Mouse (Mus musculus): ENCODE measurements around the gene Ncl.

Ncl gene

GRCm38 (mm10) chr1:86311467-86312005, 47.7 kb downstream of the Ncl start:
- DNase-seq = no peak

DNA sequence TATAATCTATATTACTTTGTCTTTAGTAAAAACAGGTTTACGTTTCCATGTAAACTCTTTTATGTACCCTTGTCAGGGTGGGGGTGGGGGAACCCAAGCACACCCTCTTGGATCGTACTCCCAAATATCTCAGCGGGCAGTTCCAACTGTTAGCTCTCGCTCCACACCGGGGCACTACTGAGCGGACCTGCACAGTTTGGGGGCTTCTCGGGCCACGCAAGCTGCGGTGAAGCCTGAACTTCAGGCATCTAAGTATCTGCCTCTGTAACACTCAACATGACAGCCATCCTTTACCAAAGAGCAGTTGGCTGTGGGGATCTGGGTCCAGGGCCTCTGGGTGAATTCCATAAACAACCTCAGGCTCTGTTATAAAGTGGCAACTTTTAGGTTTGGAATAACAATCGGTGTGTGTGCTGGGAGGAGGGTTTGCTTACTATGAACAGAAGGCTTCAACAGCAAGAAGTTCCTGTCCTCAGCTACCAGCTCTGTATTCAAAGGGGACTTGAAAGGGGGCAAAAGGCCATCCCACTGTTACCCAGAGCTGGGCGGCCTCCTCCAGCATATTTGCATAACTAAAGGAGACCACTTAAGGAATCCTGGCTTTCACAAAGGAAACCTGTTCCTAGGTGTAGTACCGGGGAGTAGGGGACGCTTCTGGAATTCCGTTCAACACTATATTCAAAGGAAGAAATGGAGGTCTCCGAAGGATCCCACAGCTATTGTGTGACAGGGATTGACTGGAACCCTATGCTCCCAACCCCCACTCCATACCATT, 48.5 kb downstream of the Ncl start:
- no peak for DNase-seq

DNA sequence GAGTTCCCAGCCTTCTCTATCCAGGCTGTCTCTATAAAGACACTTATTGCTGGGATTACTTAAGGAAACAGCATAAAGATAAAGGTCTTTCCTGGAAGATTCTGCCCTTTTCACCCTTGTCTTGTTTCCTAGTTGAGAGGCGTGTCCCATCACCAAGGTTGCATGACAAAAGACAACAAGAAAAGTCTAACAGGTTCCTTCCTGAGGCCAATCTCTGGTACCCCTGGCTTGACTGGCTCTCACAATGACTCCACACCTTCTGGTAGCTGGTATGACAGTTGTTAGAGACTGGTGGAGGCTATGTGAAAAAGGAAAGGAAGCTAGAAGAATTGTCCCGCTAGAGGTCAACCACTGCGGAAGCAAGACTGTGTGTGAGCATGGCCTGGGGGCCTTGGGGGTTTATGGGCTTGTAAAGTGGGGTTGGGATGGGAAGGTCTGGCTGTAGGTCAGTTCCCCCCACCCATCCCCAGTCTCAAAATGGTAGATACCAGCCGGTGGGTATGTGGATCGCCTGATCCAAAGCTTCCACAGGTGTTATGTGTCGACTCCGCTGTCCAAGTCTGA, 49.8 kb downstream of the Ncl start:
- DNase-seq = no peak

DNA sequence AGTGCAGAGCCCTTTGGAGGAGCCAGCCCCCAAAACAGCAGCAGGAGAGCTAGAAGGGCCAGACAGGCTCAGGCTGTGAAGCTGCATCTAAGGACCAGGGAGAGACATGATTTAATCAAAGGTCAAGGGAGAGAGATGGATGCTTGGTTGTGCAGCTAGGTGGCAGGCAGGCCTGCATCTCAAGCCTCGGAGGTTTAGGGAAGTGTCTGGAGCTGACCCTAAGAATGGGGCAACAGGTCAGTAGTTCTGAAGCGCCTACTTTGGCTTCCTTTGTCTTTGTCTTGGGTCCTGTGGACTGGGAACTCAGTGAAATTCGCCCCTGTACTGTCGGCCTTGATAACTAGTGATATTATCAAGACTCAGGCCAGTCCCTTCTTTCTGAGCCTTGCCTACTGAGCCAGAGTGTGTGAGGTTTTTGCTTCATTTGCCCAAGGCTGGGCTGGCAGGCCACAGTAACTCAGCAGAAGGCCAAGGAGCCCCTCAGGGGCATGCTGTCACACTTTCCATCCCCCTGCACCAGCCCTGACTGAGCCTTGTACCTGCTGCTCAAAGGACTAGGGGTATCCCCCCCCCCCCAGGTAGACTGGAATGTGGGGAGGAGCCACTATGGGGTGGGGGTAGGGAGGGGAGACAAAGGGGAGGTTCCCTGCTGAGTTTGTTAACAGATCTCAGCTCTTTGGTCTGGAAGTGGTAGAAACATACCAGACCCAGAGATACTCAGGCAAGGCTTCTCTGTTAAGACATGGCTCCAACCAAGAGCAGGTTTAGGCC, 51.1 kb downstream of the Ncl start:
- no peak for DNase-seq

DNA sequence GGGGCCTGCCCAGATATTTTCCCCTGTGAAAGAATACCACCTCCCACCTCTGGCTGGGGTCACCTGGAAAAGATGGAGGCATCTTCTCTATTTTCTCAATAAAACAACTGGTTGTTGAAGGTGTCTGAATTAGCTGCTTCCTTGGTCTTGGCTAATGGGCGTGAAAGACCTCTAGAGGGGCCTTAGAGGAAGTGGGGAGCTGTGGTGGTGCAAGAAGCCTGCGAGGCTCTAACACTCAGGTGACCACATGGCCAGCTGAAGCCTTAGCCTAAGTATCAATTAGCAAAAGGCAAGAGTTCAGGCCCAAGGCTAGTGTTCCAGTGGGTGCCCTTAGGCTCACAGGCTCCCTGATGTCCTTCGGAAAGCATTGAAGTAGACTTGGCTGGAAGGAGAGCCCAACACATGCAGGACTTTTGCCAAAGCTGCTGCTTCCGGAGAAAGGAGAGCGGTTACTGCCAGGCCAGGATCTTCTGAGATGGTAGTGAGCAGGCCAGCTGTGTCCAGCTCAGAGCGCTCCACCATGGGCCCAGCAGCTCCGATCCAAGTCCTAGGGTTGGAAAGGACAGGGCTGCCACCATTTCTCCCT, 51.9 kb downstream of the Ncl start:
- DNase-seq = no peak

DNA sequence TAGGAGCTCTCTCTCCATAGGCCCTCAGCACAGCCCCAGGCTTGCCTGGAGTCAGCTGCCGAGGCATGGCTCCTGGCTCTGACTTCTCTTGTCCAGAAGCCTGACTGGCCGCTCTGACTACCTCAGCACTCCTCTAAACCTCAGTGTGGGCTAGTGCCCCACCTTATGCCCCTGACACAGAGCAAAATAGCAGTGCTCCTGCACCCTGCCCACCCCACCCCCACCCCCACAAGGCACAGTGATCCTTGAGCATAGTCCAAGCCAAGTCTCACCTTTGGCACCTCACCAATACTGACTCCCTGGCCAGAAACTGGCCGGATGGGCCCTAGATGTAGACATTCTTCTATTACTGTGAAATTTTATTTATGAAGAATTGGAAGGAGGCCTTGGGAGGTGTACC, 52.5 kb downstream of the Ncl start:
- DNase-seq = no peak

GRCm38 (mm10) chr1:86303873-86304250, 55.3 kb downstream of the Ncl start:
- no peak for DNase-seq

- DNase-seq = peak; percentile 85
These were observed 55.9 kb downstream of the Ncl start for GRCm38 (mm10) chr1:86303063-86303872.

DNA sequence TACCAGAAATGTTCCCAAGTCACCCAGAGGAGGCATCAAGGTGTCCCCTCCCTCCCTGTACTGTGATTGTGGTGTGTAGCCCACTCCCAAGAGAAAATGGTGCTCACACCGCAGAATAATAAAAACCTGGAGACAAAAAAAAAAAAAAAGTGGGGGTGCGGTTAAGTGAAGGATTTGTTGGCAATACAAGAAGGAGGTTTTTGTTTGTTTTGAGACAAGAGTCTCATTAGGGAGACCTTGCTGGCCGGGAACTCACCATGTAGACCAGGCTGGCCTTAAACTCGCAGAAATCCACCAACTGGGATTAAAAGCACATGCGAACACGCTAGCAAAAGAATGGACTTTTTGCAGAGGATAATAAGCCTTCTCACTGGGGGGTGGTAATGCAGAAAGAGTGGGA, 56.7 kb downstream of the Ncl start, which contains the start of gene B3gnt7:
B3gnt7 (plus strand) TSS at position 301 of the 400 bp plus-strand sequence.
- DNase-seq = no peak

DNA sequence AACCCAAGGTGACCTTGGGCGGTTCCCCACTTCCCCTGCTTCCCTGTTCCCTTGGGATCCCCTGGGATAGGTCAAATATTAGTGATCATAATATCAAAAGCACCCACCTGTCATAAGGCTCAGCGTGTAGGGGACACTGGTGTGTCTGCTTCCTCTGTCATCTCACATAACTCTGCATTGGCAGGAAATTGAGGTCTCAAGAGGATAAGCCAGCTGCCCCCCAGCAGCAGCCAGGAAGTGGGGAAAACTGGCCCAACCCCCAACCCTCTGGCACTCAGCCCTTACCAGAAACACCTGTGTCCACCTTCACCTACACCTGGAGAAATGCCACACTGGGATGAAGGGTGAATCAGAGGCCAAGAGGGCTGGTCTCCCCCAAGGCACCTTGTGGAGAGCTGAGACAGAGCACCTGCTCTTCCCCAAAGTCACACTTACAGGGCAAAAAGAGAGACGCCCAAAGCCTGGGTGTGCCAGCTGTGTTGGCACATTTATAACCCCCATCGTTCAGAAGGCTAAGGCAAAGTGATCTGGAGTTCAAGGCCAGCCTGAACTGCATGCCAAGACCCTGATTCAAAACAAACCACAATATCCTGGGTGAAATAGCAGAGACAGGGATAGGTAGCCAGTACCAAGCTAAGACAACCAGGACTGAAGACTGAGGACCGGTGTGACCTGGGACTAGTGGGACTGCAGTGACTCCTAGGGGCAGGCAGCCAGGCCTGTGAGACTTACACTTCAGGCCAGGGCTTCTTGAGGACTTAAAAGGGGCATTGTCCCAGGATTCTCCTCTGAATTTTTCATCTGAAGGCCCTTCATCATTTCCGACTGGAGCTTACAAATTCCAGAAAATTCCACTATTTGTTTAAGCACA, 57.7 kb downstream of the Ncl start:
- DNase-seq = peak in 1 of 2 experiments; percentile 20

GRCm38 (mm10) chr1:86300731-86301130, 58.5 kb downstream of the Ncl start:
- no peak for DNase-seq

- no peak for DNase-seq
These were observed 59.1 kb downstream of the Ncl start for GRCm38 (mm10) chr1:86300093-86300492.

All from lung, postnatal 4 days (tissue).